Mouse (Mus musculus) liver, embryonic 18 days (tissue): ENCODE results near the gene Bahd1. TPM values are rescaled to one million over a fixed set of nuclear protein-coding genes. Genes with fewer than 3 reads are reported as not detected.

Experiments used
- polyA plus RNA-seq: library from polyadenylated mRNA; depleted of rRNA; stranded (reverse); fragments of >200 nt; gene quantifications from 2 replicates; pipeline ENCODE4 v1.2.3, GENCODE M21; 2012; rRNA removed

Bahd1 gene
- 4.2 and 5.0 TPM in 2 replicates for polyA plus RNA-seq

GRCm38 (mm10) chr2:118899981-118900825 is at the start of gene Bahd1:
Gene Bahd1, plus strand, starts transcription at chr2:118900377.

GRCm38 (mm10) chr2:118861454-118862339 is 38.5 kb upstream of the Bahd1 start, which contains the start of gene Ivd:
Gene Ivd, plus strand, starts transcription at chr2:118861954.

DNA sequence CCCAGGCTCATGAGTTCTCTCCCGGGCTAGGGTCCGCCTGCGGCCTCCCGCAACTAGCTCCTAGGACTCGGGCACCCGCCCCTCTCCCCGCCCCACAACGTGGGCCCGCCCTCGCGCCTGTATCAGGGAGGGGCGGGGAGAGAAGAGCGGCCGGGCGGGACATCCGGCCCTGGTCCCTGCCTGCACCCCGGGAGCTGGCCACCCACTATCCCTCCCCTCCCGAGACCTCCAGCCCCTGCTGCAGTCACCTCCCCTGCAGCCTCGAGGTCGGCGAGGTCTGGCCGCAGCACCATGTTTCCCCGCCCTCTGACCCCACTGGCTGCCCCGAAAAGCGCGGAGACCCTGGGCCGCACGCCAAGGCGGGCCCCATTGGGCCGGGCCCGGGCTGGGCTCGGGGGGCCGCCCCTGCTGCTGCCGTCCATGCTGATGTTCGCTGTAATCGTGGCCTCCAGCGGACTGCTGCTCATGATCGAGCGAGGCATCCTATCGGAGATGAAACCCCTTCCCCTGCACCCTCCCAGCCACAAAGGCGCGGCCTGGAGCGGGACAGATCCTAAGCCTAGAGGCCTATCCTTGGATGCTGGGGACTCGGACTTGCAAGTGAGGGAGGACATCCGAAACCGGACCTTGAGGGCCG is 26.3 kb downstream of the Bahd1 start, which contains the start of gene Chst14:
Gene Chst14 (plus strand): TSS at position 136 of the 637 bp plus-strand sequence.

Other genes with a start within 250 kb of the Bahd1 start
- gene Pak6, start 237.1 kb upstream of the Bahd1 start, polyA plus RNA-seq = 0.22 and 0.24 TPM in 2 replicates
- 0.08 and 0.17 TPM in 2 replicates for gene Ankrd63, start 196.4 kb upstream of the Bahd1 start, polyA plus RNA-seq
- gene Plcb2, start 171.9 kb upstream of the Bahd1 start, polyA plus RNA-seq = 4.8 and 7.0 TPM in 2 replicates
- gene Inafm2, start 154.6 kb upstream of the Bahd1 start, polyA plus RNA-seq = 4.7 and 5.1 TPM in 2 replicates
- gene Ccdc9b, start 137.7 kb upstream of the Bahd1 start, polyA plus RNA-seq = 0.90 and 1.00 TPM in 2 replicates
- gene Phgr1, start 127.6 kb upstream of the Bahd1 start, polyA plus RNA-seq = not detected in 2 replicates
- 0.10 and 0.11 TPM in 2 replicates for gene Disp2, start 120.7 kb upstream of the Bahd1 start, polyA plus RNA-seq
- 24.7 and 25.4 TPM in 2 replicates for gene Knstrn, start 86.4 kb upstream of the Bahd1 start, polyA plus RNA-seq
- gene Ivd, start 38.4 kb upstream of the Bahd1 start, polyA plus RNA-seq = 66.9 and 78.6 TPM in 2 replicates
- gene Chst14, start 26.1 kb downstream of the Bahd1 start, polyA plus RNA-seq = 4.7 and 5.1 TPM in 2 replicates
- gene Ccdc32, start 129.0 kb downstream of the Bahd1 start, polyA plus RNA-seq = 6.6 and 6.8 TPM in 2 replicates
- 2.4 and 2.5 TPM in 2 replicates for gene Rpusd2, start 134.4 kb downstream of the Bahd1 start, polyA plus RNA-seq
- gene Knl1, start 146.7 kb downstream of the Bahd1 start, polyA plus RNA-seq = 2.6 and 3.0 TPM in 2 replicates
- gene Rad51, start 212.4 kb downstream of the Bahd1 start, polyA plus RNA-seq = 9.2 and 10.7 TPM in 2 replicates